Mouse (Mus musculus) stomach, postnatal 0 days (tissue): ENCODE measurements at regions not wholly inside any gene's neighbourhood (a gene's known extent, or its start where the extent isn't known, plus 50 kb on each side); places are given as distances from the start of the nearest gene placed in this dataset.

Source experiments
- CTCF ChIP-seq: IDR thresholded peaks from 2 replicates; pipeline ENCODE4 v1.5.1; 2016; ENCODE audit warnings: antibody characterized with exemption, low read depth, mild to moderate bottlenecking, moderate library complexity
- EP300 ChIP-seq: optimal IDR thresholded peaks from 2 replicates; pipeline ENCODE3; 2016; ENCODE audit warnings: antibody characterized with exemption

DNA sequence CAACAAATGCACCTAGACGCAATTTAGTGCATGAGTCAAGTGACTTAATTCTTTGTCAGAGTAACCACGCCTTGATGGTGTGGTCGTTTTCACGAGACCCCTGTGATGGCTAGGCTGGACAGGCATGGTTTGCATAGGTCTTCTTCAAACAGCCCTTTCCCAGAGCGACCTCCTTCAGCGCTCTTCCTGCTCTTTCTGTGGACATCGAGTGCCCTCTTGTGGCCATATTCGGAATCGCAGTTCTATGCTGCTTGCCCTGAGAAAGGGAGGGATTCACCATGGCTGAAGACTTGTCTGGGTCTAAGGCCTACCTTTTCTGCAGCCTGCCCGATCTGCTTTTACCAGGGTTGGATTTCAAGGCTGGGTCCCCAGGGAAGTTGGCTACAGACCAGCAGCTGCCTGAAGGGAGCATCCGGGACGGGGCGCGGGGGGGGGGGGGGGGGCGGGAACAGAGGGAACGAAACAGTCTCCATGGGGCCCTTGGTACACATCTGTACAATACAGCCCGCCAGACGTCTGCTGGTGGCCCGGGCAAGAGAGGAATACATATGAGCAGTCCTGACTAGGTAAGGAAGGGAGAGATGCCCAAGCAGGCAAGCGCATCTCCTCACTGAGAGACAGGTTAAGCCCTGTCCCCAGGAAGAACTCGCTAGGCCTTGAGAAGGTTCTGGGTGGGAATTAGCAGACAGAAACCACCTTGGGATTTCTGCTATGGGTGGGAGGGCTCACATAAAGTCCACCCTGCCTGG is 415.6 kb downstream of the Zfp536 start:
- TF ChIP-seq EP300 (no peak), CTCF (peak; percentile 99)
